Mouse (Mus musculus) kidney, postnatal 4 days (tissue): ENCODE measurements at regions not wholly inside any gene's neighbourhood (a gene's known extent, or its start where the extent isn't known, plus 50 kb on each side); places are given as distances from the start of the nearest gene placed in this dataset.
"Not testable (repeated sequence)": the region's sequence is repeated elsewhere in the genome, so short reads cannot be mapped to it uniquely, and the experiment has no call there.

Source experiments
- DNase-seq, 2 experiments: peaks; one replicate each; pipeline ENCODE4 v3.0.0; 2021; ENCODE audit warnings: mixed read lengths in 2 of 2

DNA sequence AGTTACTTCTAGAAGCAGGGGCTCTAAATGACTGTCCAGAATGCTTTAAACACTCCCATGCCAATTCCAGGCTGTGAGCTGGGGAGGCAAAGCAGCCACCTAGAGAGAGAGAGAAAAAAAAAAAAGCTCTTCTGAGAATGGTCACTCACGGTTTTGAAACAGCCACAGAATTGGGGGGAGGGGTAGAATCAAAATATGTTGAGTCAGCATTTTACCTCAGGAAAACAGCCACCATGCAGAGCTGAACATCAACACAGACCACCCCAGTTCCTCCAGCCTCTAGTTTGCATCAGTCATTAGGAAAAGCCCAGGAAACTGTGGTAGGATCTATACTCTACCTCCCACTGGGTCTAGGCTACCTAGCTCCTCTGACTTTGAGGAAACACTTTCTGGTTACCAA lies 124.1 kb upstream of the Gm5150 start:
- DNase-seq: no peak

DNA sequence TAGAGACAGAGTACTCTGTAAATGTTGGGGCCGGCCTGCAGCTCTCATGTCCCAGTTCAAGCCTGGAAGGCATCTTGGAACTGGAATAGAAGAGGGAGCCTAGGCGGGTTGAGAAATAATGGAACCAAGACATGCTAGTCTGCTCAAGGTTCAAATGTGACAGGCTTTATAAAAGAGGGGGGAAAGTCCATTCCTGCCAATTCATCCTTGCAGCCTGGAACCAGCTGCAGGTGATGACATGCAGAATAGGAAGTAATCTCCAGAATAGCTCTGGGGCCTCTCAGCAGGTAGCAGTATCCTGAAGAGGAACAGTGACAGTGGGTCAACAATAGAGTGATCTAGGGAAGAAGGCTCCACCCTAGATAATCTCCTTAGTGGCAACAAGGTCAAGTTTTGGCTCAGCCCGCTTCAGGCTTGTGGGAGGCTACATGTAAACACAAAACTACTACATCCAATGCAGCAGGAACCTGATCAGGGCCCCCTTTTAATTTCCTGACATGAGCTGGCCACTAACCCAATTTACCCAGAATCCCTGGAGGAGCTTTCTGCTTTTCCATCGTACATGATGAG lies 119.2 kb upstream of the Gm5150 start:
- DNase-seq: not testable (repeated sequence)

DNA sequence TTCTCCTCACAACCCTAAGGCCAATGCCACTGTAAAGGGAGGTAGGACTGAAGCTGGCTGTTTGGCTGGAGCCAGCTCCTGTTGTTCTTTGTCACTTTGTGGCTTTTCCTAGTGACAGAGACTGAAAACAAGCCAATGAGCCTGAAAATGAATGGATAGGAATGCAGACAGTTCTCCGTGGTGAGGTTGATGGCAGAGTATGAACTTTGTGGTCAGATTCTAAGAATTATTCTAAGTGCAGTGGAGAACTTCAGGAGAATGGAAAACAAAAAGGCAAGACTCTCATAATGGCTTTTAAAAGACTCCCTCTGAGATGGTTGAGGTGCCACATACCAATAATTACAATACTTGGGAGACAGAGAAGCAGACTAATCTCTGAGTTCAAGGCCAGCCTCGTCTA lies 109.7 kb upstream of the Gm5150 start:
- no peak for DNase-seq

DNA sequence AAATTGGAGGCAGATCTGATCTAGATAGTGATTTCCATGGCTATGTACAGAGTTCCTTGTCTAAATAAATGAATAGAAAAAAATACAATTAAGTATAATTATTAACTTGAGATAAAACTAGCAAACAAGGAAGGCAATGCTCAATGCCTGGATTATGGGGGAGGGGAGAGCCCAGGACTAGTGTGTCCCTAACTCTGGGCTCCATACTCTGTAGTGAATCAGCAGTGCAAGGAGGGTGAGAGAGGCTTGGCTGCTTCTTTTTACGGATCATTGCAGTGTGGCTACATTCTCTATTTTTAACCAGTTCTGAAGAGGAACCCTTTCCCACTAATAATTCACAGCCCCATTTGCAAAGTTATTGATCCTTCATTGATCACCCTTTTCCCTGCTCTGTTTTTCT lies 101.3 kb upstream of the Gm5150 start:
- peak in 1 of 2 experiments; percentile 10 for DNase-seq

DNA sequence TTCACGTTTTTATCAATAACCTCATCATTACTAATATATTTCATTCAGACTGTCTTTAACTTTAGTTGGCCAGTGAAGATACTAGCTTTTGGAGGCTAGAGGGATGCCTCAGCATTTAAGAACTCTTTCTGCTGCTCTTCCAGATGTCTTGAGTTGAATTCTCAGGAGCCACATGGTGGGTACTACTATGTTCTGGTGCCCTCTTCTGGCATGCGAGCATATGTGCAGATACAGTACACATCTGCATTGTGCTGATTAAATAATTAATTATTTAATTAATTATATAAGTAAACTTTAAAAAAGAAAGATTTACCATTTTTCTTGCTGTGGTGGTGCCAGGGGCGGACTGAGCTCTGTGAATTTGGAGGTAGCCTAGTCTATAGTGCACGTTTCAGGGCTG lies 98.8 kb upstream of the Gm5150 start:
- DNase-seq: no peak

DNA sequence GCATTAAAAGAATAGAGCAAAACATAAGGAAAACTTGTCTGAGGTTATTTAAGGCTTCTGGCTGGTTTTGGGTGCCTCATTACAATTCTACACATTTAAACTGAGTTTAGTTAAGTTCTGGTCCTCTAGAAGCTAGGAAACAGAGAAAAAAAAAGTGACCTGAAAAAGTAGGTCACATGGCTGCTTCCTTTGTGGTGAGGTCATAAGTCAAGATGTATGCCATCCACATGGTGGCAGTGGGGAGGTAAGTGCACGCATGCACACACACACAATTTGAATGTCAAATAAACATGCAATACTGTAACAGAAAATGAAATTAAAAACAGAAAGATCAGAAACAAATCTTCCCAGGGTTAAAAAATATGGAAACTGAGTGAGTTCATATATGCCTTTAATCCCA lies 96.9 kb upstream of the Gm5150 start:
- no peak for DNase-seq

DNA sequence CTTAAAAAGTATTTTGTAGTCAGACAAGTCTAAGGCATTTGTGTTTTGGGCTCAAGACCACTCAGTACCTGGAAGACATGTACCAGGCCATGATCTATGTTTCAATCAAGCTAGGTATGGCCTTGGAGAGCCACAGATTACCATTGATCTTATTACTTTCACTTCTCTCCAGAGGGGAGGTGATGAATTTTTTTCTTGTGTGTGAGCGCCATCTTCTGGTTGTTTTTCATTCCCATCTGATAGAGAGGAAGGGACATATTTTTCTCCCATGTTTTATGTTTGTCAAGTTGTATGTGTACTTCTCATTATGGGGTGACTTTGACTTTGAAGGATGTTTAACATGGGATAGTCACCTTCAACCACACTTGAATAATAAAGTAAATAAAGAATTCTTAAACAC lies 80.3 kb upstream of the Gm5150 start:
- peak in 1 of 2 experiments; percentile 7 for DNase-seq

DNA sequence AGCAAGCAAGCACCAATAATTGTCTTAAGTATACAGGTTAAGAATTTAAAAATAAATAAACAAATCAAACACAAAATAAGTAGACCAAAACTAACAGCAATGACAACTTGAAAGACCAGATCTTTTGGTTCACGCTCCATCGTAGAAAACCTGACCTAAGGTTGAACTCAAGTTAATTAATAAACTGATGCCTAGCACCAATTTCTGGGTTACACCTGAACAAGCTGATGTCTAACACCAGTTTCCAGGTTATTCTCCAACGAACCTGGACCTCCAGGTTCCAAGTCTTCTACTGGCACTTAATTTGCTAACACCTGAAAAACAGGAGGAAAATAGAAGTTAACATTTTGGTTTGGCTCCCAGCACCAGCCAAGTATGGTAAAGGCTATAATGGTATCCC lies 79.1 kb upstream of the Gm5150 start:
- no peak for DNase-seq

DNA sequence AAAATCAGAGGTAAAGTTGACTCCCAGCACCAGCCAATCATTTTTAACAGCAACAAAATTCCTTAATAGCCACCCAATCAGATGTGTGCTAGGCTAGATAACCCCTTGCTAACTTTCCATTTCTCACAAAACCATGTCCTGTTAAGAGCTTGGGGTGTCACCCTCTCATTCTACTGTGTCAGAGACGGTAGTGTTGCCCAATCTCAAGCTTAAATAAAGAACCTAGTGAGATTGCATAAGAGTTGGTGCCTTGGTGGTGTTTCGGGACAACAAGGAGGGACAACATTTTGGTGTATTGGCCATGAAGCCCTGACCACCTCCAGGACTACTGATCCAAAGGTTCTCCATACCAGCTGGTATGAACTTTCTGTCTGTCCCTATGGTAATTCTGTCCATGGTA lies 72.9 kb upstream of the Gm5150 start:
- DNase-seq: no peak

DNA sequence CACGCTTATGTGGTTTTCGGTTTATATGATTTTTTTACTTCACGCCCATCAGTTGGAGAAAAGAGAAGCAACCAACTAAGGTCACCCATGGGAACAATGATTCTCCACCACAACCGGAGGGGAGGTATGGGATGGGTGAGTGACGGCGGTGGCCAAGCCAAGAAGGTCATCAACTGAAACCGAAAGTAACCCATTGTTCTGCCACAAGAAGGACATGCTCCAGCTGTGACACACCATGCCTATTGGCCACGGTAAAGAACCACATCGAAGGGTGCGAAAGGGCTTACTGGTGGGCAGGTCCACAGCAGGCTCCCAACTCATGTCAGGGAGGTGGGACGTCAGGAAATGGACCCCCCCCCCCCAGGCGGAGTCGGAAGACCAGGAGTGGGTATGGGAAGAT lies 65.7 kb upstream of the Gm5150 start:
- no peak for DNase-seq

DNA sequence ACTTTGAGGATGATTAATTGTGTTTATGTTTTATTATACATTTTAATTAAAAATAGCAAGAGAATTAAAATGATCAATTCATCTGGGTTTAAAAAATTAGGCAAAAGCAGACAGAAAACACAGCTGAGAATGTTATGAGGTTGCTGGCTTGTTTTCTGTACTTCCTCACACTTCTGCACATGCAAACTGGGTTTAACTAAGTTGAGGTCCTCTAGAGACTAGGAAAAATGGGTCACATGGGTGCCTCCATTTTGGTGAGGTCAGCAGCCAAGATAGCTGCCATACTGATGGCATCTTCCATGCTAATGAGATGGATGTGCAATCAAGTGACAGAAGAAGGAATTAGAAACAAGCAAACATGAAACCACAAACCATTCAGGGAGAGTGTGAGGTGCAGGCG lies 64.7 kb upstream of the Gm5150 start:
- no peak for DNase-seq

DNA sequence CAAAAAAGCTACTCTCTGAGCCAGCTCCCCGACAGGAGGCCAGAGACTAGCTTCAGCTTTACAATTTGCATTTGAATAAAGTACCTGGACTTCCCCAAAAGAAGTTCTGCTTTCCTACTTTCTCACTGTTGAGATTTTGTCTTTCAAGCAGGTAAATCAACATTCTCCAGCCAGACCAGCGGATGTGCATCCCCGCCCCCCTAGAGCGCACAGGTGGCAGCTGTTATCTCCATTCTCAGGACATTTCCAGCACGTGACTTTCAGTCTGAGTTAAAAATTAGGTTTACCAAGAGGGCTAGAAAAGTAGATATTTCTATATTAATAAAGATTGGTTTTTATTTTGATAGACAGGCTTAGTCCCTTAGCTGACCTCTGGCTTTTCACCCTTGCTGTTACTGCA lies 51.5 kb upstream of the Gm5150 start:
- DNase-seq: not testable (repeated sequence)
